Mouse (Mus musculus) lung, postnatal 36 days (tissue): ENCODE results near the gene Flywch2.
"Not testable (repeated sequence)": the region's sequence is repeated elsewhere in the genome, so short reads cannot be mapped to it uniquely, and the experiment has no call there.

Experiments
- DNase-seq: peaks from one replicate; pipeline ENCODE4 v3.0.0; 2022; ENCODE audit warnings: mixed read lengths

The Flywch2 gene

DNA sequence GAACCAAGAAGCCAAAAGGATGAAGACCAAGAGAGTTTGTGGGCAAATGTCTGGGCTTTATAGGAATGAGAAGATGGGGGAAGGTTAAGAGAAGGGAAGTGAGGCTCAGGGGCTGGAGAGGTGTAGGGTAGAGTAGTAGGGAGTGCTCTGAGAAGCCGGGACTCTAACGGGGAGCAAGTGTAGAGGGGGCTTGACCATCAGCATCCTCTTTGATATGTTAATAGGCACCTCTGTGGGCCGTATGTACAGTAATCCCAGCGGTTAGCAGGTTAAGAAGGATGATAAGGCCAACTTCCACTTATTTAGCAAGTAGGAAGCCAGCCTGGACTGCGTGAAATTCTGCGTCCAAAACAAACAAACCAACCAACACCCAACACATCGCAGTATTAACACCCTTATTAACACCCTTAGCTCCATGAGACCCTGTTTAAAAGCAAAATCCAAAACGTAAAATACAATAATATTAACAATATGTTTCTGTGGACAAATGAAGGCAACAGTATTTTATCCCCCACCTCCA, 3.9 kb upstream of the Flywch2 start:
- no peak for DNase-seq

DNA sequence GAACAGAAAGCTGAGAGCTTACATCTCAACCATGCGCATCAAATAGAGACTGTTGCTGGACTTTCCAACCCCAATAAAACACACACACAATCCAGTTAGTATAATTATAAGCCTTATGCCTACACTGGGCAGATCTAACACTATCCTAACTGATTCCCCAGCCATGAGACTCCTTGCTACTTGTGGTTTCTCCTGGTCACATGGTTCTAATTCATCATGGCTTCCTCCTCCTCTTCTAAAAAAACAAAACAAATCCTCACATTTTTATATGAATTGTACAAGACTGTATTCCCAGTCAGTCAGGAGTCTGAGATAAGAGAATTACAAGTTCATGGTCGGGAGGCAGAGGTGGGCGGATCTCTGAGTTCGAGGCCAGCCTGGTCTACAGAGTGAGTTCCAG, 3.1 kb upstream of the Flywch2 start:
- DNase-seq, result no peak

DNA sequence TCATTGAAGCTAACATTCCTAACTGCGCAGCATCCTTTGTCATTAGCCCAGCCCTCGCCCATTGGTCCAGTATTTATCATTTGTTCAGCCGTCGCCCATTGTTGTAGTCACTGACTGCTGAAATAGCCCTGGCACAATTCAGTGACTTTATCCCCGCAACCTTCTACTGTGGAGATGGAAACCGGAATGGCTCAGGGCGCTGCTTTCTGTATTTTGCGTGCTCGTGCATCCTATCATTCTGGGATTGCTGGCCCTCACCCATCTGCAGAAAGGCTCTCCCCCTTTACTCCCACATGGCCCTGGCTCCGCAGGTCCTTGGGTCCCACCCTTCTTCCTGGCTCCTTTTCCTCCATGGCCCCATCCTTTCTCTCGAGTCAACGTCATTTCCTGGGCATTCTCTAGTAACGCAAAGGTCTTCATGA, 640 bp upstream of the Flywch2 start:
- peak; percentile 17 for DNase-seq

DNA sequence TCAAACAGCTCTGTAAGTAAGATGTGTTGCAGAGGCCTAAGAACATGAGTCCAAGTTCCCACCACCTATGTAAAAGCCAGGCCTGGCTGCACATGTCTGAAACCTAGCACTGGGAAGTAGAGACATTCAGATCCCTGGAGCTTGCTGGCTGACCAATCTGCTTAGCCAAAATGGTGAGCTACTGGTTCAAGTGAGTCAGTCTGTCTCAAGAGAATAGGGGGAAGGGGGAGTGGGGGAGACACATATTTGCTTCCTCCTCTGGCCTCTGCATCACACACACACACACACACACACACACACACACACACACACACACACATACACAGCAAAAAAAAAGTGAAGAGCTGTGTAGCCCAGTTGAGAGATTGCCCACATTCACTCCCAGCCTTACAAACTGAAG, 2.5 kb downstream of the Flywch2 start:
- DNase-seq, result no peak

DNA sequence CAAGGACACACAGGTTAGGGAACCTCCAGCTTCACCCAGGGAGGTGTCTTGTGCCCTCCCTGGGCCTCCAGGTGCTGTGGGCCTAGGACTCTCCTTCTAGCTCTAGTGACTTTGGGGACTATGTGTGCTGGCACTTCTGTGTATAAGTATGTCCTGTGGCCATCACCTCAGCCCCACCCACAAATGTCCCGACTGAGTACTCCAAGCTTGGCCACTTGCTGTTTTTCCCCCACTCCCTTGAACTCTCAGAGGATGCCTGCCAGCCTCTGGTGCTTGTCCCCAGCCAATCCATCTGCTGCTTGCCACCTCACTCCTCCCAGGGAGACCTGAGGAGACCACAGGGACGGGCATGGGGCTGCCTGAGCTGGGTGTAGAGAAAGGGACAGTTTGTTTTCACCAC, 7.4 kb downstream of the Flywch2 start:
- peak; percentile 47 for DNase-seq

DNA sequence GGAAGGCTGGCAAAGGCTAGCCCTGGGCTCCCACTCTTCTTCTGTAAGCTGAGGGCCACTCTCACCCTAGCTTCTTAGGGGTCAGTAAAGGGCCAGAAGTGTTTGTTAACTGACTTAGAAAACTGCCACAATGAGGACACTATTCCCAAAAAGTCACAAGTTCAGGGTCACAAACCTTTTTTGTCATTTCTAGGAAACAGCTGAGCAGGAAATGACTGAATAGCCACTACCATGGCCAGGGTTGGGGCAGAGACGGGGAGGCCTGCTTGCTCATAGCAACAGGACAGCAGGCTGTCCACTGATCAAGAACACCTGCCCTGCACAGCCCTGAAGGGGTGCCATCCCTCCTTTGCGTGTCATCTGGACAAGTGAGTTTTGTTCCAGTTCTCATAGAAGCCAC, 8.7 kb downstream of the Flywch2 start:
- DNase-seq, result no peak

DNA sequence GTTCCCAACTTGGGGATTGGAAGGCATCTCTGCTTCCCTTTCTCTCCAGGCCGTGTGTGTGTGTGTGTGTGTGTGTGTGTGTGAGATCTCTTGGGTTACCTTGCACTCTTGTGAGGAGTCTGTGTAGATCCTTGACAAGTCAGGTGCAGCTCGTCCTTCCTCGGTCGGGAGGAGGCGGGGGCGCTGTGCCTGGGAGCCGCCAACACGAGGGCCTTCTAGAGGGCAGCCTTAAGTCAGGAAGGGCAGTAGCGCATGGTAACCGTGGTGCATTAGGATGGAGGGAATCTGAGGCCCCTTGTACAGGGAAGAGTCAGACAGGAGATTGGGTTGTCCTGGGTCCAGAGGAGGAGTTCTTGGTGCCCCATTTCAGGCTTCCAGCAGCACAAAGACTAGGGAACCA, 9.7 kb downstream of the Flywch2 start:
- no peak for DNase-seq

DNA sequence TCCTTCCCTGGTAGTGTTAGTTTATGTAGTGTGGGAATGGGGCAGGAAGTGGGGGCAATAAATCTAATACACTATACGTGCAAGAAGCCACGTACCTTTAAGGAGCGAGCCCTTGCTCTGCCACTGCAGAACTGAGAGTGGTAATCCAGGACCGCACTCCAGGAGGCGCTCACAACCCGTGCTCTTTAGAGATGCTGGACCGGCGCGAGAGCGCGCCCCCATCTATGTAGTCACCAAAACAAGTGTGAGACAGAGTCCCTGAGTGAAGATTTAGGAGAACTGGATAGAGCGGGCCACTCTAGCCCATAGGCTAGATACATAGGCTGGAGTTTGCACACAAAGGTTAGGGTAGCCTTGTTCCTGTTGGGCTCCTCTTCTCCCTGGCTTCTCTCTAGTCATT, 11.8 kb downstream of the Flywch2 start:
- DNase-seq, result peak; percentile 95

DNA sequence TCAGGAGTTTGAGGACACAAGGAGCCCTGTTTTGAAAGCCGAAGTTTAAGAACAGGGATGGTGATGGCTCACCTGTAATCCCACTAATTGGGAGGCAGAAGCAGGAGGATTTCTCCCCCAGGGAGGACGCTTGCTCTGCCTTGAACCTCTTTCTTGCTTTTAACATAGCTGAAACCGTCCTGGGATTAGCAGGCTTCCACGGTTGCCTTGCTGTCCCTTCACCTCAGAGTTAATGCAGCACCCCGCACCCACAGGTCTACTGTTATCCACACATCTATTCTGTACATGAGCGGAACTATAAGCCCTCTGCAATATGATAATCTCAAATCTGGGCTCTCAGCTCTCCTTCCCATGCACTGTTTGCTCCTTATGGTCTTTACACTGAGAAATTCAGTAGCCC, 12.2 kb downstream of the Flywch2 start:
- no peak for DNase-seq

DNA sequence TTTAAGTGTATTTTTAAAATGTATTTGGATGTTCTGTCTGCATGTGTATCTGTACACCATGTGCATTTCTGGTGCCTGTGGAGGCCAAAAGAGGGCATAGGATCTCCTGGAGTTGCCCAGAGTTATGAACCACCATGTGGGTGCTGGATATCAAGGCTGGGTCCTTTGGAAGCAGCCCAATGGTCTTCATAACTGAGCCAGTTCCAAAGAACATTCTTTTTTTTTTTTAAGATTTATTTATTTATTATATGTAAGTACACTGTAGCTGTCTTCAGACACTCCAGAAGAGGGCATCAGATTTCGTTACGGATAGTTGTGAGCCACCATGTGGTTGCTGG, 13.7 kb downstream of the Flywch2 start:
- DNase-seq, result not testable (repeated sequence)

DNA sequence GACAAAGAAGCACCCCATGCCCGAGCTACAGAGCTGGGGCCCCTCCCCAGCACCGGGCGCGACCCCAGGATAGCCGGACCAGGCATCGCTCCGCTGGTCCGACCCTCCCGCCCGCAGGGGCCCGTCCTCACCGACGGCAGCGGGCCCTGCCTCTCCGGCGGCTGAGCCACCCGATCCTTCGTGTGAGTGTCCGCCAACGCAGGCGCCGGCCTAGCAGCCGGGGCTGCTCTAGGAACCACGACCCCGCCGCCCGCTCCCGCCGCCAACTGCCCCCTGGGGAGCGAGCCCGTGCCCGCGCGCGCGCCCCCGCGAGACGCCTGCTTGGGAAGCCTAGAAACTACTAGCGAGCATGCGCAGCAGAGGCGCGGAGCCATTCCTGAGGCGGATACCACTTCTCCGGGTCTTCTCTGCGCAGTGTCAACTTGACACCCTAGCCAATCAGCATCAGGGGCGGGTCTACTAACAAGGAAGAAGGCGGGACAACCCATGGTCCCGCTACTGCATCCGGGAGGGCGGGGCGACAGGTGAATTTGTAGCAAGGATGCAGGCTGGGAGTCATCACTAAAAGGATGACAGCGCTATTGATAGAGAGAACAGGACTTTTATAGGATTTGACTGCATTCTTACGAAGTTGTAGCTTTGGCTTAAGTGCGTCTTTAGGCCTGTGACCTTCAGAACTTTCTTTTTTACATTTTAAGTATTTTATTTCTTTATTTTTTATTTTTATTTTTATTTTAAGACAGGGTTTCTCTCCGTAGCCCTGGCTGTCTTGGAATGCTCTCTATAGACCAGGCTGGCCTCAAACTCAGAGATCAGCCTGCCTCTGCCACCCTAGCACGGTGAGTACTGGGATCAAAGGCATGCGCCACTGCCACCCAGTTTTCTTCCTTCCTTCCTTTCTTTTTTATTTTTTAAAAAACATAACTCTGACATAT, 14.3 kb downstream of the Flywch2 start, which contains the start of gene Flywch1:
Gene Flywch1 (minus strand): TSS at position 319 of the 935 bp plus-strand sequence.
- DNase-seq, result peak; percentile 99

DNA sequence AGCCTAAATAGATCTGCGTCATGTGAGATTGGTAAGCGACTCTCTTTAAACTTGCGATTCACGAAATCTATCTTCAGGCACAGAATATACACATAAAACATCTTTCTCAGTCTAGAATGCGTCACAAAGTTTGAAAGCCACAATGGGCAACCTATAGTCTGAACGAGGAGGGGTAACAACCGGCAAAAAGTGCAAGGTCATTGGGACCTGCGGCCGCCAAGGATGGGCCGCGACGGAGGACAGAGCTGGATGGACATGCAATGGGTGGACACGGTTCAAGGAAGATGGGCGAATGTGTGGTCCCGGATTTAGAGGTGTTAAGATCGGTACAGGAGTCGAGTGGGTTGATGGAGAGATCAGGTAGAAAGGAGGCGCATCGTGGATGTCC, 15.0 kb downstream of the Flywch2 start:
- peak; percentile 20 for DNase-seq

DNA sequence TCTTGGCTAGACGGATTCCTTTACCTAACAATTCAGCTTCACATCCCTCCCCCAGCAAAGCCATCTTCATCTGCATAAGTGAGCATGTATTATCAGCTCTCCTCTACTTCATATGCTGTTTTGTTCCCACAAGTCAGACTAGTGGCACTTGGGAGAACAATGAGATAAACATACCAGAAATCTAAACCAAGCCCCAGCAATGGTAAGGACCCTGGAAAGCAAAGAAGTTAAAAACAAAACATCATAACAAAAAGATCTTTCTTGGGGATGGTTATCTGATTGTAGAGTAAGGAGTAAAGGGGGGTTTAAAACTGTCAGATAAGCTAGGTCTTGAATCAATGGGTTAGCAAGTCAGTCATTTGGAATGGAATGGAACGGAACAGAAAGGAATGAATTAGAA, 15.4 kb downstream of the Flywch2 start:
- no peak for DNase-seq

DNA sequence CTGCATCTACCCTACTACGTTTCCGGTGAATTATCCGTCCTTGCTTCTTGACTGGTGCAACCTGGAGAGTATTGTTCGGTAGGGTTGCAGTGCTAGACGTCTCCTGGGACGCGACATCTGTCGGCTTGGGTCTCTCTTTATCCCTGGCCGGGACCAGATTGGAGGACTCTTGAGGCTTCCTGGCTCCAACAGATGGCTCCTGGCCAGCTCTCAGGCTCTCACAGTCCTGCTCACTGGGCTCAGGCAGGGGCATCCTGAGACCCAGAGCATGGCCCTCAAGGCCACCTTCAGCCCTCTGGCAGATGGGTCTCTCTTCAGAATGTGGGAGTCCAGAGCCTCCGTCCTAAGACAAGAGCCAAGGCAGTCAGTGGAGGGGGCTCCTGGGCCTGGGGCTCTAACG, 22.9 kb downstream of the Flywch2 start:
- no peak for DNase-seq

DNA sequence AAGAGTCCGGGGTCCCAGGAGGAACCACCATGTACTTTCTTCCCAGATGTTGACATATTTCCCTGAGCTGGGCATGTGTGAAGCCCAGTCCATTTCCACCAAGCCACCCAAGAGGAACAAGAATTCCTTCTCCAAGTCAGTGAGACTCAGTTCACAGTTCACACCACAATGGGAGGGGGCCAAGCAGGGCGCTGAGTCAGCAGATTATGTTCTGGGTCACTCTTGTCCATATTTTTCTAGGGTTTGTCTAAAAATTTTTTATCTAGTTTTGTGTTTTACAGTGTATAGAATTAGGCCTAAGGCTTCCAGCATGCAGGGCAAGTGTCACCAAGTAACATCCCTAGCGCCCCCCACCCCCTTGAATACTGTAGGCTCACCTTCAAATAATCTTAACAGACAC, 24.7 kb downstream of the Flywch2 start:
- DNase-seq, result no peak

DNA sequence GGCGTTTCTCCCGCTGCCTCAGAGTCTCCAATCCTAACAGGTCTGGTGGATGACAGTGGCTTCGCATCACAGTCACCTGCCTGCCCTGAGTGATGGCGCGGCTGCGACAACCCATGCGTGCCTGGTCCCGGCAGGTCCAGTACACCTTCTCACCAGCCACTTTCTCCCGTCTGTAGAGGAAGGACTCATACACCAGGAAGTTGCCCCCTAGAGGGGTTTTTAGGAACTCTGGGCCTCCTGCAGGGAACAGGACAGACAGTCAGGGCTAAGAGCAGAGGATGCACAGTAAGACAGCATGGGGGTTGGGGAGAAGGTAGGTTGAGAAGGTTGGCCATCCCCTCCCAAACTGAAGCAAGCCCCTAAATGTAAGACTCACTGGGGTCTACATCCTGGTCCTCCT, 25.6 kb downstream of the Flywch2 start:
- DNase-seq, result no peak

DNA sequence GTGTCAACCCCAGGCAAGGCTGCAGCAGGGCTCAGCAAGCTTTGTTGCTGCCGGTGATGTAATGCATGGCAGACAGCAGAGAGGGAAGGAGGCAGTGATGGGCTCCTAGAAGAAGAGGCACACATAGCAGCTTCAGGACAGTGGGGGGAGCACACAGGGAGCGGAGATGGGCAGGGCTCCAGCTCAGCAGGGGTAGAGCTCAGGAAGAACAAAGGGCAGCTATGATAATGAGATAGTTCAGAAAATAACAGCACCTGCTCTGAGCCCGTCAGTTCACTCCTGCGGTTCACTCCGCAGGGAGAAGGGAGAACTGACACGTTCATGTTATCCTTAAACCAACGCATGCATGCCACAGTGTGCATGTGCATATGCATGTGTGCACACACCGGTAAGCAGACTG, 27.1 kb downstream of the Flywch2 start:
- DNase-seq, result no peak

DNA sequence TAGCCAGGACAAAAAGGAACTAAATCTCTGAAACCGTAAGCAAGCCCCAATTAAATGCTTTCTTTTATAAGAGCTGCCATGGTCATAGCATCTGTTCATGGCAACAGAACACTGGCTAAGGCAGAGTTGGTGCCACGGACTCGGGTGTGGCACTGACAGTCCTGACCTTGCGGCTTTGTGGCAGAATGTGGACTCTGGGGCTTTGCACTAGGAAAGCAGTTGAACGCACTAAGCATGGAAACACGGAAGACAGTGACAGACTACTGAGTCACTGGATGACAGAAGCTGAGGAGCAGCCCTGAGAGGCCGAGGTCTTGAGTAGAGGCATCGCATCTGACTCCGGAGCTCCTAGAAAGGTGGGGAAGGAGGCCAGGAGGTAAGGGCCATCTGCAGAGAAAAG, 28.3 kb downstream of the Flywch2 start:
- no peak for DNase-seq

DNA sequence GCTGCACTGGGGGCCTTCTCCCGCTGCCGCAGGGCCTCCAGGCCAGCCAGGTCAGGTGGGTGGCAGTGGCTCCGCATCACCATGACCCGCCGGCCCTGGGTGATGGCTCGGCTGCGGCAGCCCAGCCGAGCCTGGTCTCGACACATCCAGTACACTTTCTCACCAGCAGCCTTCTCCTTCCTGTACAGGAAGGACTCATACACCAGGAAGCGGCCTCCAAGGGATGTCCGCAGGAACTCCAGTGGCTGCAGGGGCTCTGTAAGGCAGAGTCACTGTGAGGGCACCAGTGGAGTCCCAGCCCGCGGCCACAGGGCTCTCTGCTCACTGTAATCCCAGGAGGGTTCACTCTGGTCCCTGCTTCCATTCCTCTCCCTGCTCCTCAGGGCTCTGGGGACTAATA, 30.2 kb downstream of the Flywch2 start:
- peak; percentile 26 for DNase-seq

DNA sequence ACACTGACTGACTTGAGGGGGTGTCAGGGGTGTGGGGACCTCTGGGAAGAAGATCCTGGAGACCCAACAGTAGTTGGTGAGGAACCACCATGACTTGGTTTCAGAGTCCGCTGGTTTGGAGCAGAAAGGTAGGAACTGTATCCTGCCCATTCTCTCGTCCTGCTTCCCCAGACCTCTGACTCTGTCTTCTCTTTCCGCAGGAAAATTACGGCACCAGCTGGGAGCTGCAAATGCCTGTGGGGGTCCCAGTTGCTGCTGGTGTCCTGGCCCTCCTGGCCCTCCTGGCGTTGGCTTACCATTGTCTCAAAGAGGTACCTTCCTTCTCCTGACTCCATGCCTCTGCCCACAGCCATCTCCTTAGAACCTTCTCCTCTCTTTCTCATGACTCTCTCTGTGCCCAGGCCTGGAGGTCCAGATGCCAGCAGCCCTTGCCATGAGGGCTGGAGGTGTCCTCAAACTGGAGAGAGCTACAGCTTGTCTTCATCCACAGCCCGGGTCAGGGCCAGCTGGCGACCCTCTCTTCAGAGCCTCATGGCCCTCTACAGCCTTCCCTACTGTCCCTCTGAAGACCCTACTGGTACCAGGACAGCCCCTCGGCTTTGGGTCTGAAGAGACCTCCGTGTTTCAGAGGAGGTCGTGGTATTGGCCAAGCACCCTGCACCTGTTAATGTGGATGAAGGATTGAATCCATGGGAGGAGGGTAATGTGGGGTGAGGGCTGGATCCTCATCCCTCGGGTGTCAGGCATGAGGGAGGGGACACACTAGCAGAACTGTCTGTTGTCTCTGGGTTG, 36.3 kb downstream of the Flywch2 start:
- DNase-seq, result no peak

DNA sequence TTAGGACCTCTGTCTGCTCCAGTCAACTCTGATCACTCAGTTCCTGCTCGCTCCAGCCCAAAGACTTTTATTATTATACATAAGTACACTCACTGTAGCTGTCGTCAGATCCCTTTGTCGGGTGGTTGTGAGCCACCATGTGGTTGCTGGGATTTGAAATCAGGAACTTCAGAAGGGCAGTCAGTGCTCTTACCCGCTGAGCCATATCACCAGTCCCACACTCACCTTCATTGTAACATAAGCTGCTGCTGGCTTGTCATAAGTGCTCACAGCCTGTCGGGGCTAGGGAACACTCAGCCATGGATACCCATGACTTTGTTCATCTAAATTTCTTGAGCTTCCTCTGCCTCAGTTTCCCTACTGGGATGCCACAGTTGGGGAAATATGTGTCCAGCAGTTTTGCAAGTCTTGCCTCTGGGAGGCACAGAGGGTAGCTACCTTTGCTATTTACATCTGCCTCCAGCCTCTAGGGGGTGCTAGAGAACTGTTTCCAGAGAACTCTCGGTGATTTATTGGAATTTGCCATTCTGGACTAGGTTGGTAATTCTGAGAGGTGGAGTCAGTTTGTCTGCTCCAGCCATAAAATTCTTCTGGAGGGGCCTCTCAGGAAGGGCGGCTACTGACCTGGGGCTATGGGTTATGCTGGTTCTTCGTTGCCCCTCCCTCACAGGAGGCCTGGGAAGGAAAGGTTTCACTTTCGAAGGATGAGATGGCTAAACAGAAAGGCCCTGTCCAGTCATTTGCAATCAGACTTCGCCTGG, 37.1 kb downstream of the Flywch2 start:
- DNase-seq, result peak; percentile 94

DNA sequence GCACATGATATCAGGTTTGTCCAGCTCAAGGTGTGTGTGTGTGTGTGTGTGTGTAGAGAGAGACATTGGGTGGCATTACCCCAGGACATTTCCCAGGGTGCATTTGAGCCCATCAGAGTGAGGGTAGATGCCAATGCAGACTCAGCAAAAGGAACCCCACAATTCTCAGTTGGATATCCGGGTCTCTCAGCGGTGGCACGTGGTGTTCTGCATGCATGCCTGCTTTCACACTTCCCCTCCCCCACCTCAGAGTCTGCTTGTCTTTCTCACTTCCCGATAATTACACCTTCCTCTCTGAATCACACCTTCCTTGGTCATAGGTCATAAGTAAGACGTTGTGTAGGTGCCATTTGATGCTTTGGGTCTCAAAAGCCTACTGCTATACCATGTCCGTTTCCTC, 37.9 kb downstream of the Flywch2 start:
- peak; percentile 41 for DNase-seq

DNA sequence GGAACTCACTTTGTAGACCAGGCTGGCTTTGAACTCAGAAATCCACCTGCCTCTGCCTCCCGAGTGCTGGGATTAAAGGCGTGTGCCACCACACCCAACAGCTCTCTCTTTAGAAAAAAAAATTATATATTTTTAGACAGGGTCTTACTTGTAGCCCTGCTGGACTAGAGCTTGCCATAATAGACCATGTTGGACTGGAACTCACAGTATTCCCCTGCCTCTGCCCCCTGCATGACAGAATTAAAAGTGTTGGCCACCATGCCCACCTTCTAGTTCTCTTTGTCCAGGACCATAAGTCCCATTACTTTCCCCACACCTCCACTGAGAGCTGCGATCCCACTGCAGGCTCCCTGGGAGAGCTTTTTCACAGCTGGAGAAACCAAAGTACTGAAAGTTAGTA, 38.4 kb downstream of the Flywch2 start:
- DNase-seq, result no peak
